Mouse (Mus musculus): ENCODE data around the gene Lrfn4. TPM values are rescaled to one million over a fixed set of nuclear protein-coding genes. Genes with fewer than 3 reads are reported as not detected.

Lrfn4 gene
- polyA plus RNA-seq, 1 experiment from 2014 or later = 14.1 TPM

- H3K9me3 ChIP-seq (ENCODE audit: control insufficient read depth, low read length) = no peaks in the 10 kb centered on the region
- no peak overlapping the region for H3K27ac ChIP-seq (replicated peaks; ENCODE audit: low read depth, low read length)
- H3K4me2 ChIP-seq (ENCODE audit: low read length) = no peak overlapping the region
- WGBS = 85% methylated on average over 11 of the region's 11 CpGs
- no peak overlapping the region for H3K4me3 ChIP-seq (replicated peaks; ENCODE audit: low read depth, low read length)
- no peaks in the 10 kb centered on the region for H3K4me1 ChIP-seq (ENCODE audit: control insufficient read depth, insufficient read depth, low read length)
- H3K36me3 ChIP-seq (ENCODE audit: control insufficient read depth, insufficient read depth, low read length) = no peaks in the 10 kb centered on the region
- DNase-seq (no peak), ATAC-seq (ENCODE audit: low FRiP score, low TSS enrichment) (no peak)
- no peaks in the 10 kb centered on the region for H3K27me3 ChIP-seq (ENCODE audit: control insufficient read depth, insufficient read depth, low read length)
- no peak overlapping the region for H3K9ac ChIP-seq (replicated peaks; ENCODE audit: low read length)
Observed at GRCm38 (mm10) chr19:4570237-4570613, 45.2 kb downstream of the Lrfn4 start.

DNA sequence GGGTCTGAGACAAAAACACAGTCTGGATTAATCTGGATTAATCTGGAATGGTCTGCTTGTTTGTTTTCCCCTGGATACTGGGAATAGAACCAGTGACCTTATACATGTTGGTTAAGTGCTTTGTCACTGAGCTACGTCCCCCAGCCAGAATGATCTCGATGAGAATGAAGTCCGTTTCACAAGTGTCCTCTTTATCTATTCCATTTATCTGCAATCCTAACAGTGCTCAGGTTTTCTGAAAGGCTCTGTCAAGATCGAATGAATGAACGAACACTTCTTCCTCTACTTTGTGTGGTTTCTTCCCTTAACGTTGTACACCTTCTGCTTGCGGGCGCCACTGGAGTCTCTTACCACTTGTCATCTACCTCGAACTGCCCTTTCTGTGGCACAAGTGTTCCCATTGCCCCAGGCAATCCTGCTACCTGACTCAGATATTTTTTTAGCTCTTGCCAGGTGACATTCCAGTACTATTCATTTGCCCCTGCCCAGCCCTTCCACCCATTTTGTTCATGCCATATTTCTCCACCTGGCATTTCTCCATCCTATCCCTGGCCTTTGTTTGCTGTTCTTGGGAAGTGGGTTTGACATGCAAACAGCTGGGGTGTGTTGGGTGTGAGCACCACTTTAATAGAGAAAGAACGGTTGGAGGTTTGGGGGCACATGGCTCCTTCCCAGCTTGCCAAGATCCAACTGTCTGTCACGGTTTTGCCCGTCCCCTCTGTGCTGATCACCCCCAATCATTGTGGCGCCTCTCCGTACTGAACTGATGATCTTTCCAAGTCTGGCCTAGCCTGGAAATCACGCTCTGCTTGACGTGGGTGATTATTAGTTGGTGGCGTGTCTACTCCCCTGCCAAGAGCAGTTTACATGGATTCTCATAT lies 45.9 kb downstream of the Lrfn4 start:
- no peaks in the 10 kb centered on the region for H3K36me3 ChIP-seq (ENCODE audit: control insufficient read depth, insufficient read depth, low read length)
- H3K4me1 ChIP-seq (ENCODE audit: control insufficient read depth, insufficient read depth, low read length) = no peaks in the 10 kb centered on the region
- H3K9me3 ChIP-seq (ENCODE audit: control insufficient read depth, low read length) = no peaks in the 10 kb centered on the region
- ATAC-seq (ENCODE audit: low FRiP score, low TSS enrichment) (no peak), DNase-seq (no peak)
- WGBS = 82% methylated on average over 17 of the region's 17 CpGs
- no peak overlapping the region for H3K27ac ChIP-seq (replicated peaks; ENCODE audit: low read depth, low read length)
- H3K4me2 ChIP-seq (ENCODE audit: low read length) = no peak overlapping the region
- no peaks in the 10 kb centered on the region for H3K27me3 ChIP-seq (ENCODE audit: control insufficient read depth, insufficient read depth, low read length)
- H3K4me3 ChIP-seq (replicated peaks; ENCODE audit: low read depth, low read length) = no peak overlapping the region
- no peak overlapping the region for H3K9ac ChIP-seq (replicated peaks; ENCODE audit: low read length)

- no peak for DNase-seq
- Histone ChIP-seq H3K9ac (replicated peaks; ENCODE audit: low read length) (no peak overlapping the region), H3K4me2 (ENCODE audit: low read length) (no peak overlapping the region), H3K27ac (replicated peaks; ENCODE audit: low read depth, low read length) (no peak overlapping the region), H3K36me3 (ENCODE audit: control insufficient read depth, insufficient read depth, low read length) (no peaks in the 10 kb centered on the region), H3K9me3 (ENCODE audit: control insufficient read depth, low read length) (no peaks in the 10 kb centered on the region), H3K27me3 (ENCODE audit: control insufficient read depth, insufficient read depth, low read length) (no peaks in the 10 kb centered on the region), H3K4me1 (ENCODE audit: control insufficient read depth, insufficient read depth, low read length) (no peaks in the 10 kb centered on the region), H3K4me3 (replicated peaks; ENCODE audit: low read depth, low read length) (no peak overlapping the region)
- no peak for ATAC-seq (ENCODE audit: low FRiP score, low TSS enrichment)
- 75% methylated on average over 4 of the region's 4 CpGs for WGBS
Observed at GRCm38 (mm10) chr19:4568832-4569231, 46.6 kb downstream of the Lrfn4 start.

DNA sequence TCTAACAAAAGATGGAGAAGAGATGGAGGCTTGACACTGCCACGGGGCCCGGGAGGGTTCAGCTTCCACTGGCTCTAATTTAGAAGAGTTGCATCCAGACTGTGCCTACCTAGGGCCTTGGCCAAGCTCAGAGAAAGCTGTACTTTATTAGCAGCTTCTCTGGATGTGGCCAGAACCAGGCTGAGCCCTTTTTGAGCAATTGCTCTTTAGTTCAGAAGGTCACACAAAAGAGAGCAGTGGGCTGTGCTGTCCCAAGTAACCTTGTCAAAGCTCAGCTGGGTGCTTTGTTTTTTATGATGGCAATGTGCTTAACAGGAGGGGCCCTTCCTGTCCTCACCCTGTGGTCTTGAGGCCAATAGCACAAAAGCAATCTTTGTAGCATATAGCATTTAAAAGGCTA lies 47.8 kb downstream of the Lrfn4 start:
- H3K27ac ChIP-seq (replicated peaks; ENCODE audit: low read depth, low read length) = no peak overlapping the region
- WGBS = 88% methylated on average over 2 of the region's 2 CpGs
- no peaks in the 10 kb centered on the region for H3K4me1 ChIP-seq (ENCODE audit: control insufficient read depth, insufficient read depth, low read length)
- H3K36me3 ChIP-seq (ENCODE audit: control insufficient read depth, insufficient read depth, low read length) = no peaks in the 10 kb centered on the region
- no peak for ATAC-seq (ENCODE audit: low FRiP score, low TSS enrichment)
- no peak for DNase-seq
- no peak overlapping the region for H3K9ac ChIP-seq (replicated peaks; ENCODE audit: low read length)
- H3K4me3 ChIP-seq (replicated peaks; ENCODE audit: low read depth, low read length) = no peak overlapping the region
- H3K4me2 ChIP-seq (ENCODE audit: low read length) = no peak overlapping the region
- no peaks in the 10 kb centered on the region for H3K27me3 ChIP-seq (ENCODE audit: control insufficient read depth, insufficient read depth, low read length)
- H3K9me3 ChIP-seq (ENCODE audit: control insufficient read depth, low read length) = no peaks in the 10 kb centered on the region

DNA sequence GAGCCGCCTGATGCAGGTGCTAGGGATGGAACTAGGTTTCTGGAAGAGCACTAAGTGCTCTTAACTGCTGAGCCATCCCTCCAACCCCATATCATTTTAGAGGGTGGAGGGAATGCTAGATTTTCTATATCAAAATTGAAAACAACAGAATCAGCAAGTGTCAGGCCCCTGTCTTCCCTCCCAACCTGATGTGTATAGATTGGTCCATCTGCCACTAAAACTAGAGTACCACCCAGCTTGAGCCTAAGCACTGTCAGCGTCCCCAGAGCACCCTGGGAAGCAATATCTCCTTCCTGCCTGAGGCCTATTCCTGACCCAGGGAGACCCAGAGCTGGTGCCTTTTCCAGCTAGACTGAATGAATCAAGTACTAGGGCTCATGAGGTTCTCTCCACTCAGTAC lies 48.6 kb downstream of the Lrfn4 start:
- Histone ChIP-seq H3K9ac (replicated peaks; ENCODE audit: low read length) (no peak overlapping the region), H3K4me3 (replicated peaks; ENCODE audit: low read depth, low read length) (no peak overlapping the region), H3K27me3 (ENCODE audit: control insufficient read depth, insufficient read depth, low read length) (no peaks in the 10 kb centered on the region), H3K9me3 (ENCODE audit: control insufficient read depth, low read length) (no peaks in the 10 kb centered on the region), H3K36me3 (ENCODE audit: control insufficient read depth, insufficient read depth, low read length) (no peaks in the 10 kb centered on the region), H3K4me2 (ENCODE audit: low read length) (no peak overlapping the region), H3K27ac (replicated peaks; ENCODE audit: low read depth, low read length) (no peak overlapping the region), H3K4me1 (ENCODE audit: control insufficient read depth, insufficient read depth, low read length) (no peaks in the 10 kb centered on the region)
- no peak for DNase-seq
- no peak for ATAC-seq (ENCODE audit: low FRiP score, low TSS enrichment)
- 81% methylated on average over 2 of the region's 2 CpGs for WGBS

DNA sequence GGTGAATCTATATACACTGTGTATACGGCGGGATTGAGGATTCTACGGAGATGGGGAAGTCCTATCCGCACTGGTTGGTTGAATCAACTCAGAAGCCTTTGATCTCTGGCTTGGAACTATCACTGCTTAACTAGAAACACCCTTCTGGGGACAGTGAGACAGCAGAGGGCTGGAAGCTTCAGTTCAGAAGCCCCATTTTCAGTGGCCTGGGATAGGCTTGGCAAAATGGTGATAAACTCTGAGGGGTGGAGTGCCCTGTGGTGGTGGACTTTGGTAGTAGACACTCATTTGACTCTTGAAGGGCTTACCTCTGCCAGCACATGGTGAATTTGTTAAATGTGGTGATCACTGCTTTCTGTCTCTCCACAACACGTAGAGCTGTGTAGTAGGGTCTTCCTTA lies 49.8 kb downstream of the Lrfn4 start:
- no peaks in the 10 kb centered on the region for H3K9me3 ChIP-seq (ENCODE audit: control insufficient read depth, low read length)
- no peaks in the 10 kb centered on the region for H3K4me1 ChIP-seq (ENCODE audit: control insufficient read depth, insufficient read depth, low read length)
- H3K4me3 ChIP-seq (replicated peaks; ENCODE audit: low read depth, low read length) = no peak overlapping the region
- H3K9ac ChIP-seq (replicated peaks; ENCODE audit: low read length) = no peak overlapping the region
- H3K4me2 ChIP-seq (ENCODE audit: low read length) = no peak overlapping the region
- WGBS = 87% methylated on average over 5 of the region's 5 CpGs
- no peaks in the 10 kb centered on the region for H3K36me3 ChIP-seq (ENCODE audit: control insufficient read depth, insufficient read depth, low read length)
- H3K27ac ChIP-seq (replicated peaks; ENCODE audit: low read depth, low read length) = no peak overlapping the region
- no peak for ATAC-seq (ENCODE audit: low FRiP score, low TSS enrichment)
- no peak for DNase-seq
- H3K27me3 ChIP-seq (ENCODE audit: control insufficient read depth, insufficient read depth, low read length) = no peaks in the 10 kb centered on the region

Small RNA genes lying within 50 kb of the gene (microRNA-seq; reads per million reads assigned to microRNA genes)
- 0.73 reads per million for gene Mir6986

Other genes starting within 250 kb of the Lrfn4 start
- gene Kdm2a, start 217.4 kb downstream of the Lrfn4 start, polyA plus RNA-seq (2014; fragmentation: Nextera tagmentation; extraction: Ambion mirVana) = 29.2 and 43.9 TPM in 2 replicates
- gene Rhod, start 176.2 kb downstream of the Lrfn4 start, polyA plus RNA-seq (2014; fragmentation: Nextera tagmentation; extraction: Ambion mirVana) = 2.6 and 4.8 TPM in 2 replicates
- 1.6 and 1.9 TPM in 2 replicates for gene Syt12, start 138.2 kb downstream of the Lrfn4 start, polyA plus RNA-seq (2014; fragmentation: Nextera tagmentation; extraction: Ambion mirVana)
- not detected in 2 replicates for gene 2010003K11Rik, start 117.1 kb downstream of the Lrfn4 start, polyA plus RNA-seq (2014; fragmentation: Nextera tagmentation; extraction: Ambion mirVana)
- gene Pcx, start 105.2 kb downstream of the Lrfn4 start, polyA plus RNA-seq (2014; fragmentation: Nextera tagmentation; extraction: Ambion mirVana) = 18.0 and 20.5 TPM in 2 replicates
- gene Rce1, start 10.0 kb upstream of the Lrfn4 start, polyA plus RNA-seq (2014; fragmentation: Nextera tagmentation; extraction: Ambion mirVana) = 48.5 and 52.1 TPM in 2 replicates
- 6.2 and 7.6 TPM in 2 replicates for gene Gm960, start 83.0 kb upstream of the Lrfn4 start, polyA plus RNA-seq (2014; fragmentation: Nextera tagmentation; extraction: Ambion mirVana)
- gene Sptbn2, start 95.5 kb upstream of the Lrfn4 start, polyA plus RNA-seq (2014; fragmentation: Nextera tagmentation; extraction: Ambion mirVana) = 37.6 and 43.0 TPM in 2 replicates
- 176 and 190 TPM in 2 replicates for gene Rbm4b, start 140.8 kb upstream of the Lrfn4 start, polyA plus RNA-seq (2014; fragmentation: Nextera tagmentation; extraction: Ambion mirVana)
- gene Rbm4, start 178.2 kb upstream of the Lrfn4 start, polyA plus RNA-seq (2014; fragmentation: Nextera tagmentation; extraction: Ambion mirVana) = 101 and 113 TPM in 2 replicates
- gene Gm21992, start 195.9 kb upstream of the Lrfn4 start, polyA plus RNA-seq (2014; fragmentation: Nextera tagmentation; extraction: Ambion mirVana) = 12.7 and 14.4 TPM in 2 replicates
- 62.0 and 68.9 TPM in 2 replicates for gene Rbm14, start 196.0 kb upstream of the Lrfn4 start, polyA plus RNA-seq (2014; fragmentation: Nextera tagmentation; extraction: Ambion mirVana)
- 36.5 and 41.4 TPM in 2 replicates for gene Ccs, start 223.7 kb upstream of the Lrfn4 start, polyA plus RNA-seq (2014; fragmentation: Nextera tagmentation; extraction: Ambion mirVana)
- 0.49 and 0.63 TPM in 2 replicates for gene Ccdc87, start 223.7 kb upstream of the Lrfn4 start, polyA plus RNA-seq (2014; fragmentation: Nextera tagmentation; extraction: Ambion mirVana)
- gene Ctsf, start 239.5 kb upstream of the Lrfn4 start, polyA plus RNA-seq (2014; fragmentation: Nextera tagmentation; extraction: Ambion mirVana) = 57.3 and 63.7 TPM in 2 replicates